Comparison of ENCODE assay signal across 20 mouse cellular contexts in the genomic region with DNA sequence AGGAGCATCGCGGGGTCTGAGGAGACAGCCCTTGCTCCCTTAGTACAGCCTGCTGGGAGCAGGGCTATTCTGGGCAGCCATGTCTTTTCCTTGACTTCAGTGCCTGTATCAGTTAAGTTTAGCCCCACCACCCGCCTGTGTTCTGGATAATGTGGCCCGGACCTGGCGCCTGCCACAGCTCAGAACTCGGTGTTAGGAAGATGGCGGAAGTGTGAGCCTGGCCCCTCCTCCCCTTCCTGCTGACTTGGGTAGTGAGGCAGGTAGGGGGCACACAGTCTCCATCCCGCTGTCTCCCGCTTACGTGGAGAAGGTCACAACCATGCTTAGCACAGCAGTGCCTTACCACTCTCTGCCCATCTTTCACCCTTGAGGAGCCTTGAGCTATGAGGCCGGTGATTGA.
DNase-seq lines count a peak whose midpoint lies in the region; ATAC-seq and TF ChIP-seq lines count a peak whose summit lies in the region.
"Had no signal": no experiment of that assay in that cellular context is flagged by ENCODE, and none has a peak within 500 bp of the region (broad histone marks: within the 10 kb centered on the region; RNA-seq: fewer than 3 reads in every experiment).

No protein-coding gene starts in this region.

- TF ChIP-seq EP300 in ES-Bruce4 (IDR thresholded peaks at IDR 0.05; ENCODE audit: insufficient read depth, low read depth, low read length), result no peak

- DNase-seq in midbrain, embryonic 11.5 days (ENCODE audit: low spot score, missing footprints), result no peak
- DNase-seq in CD4-positive, CD25-positive, alpha-beta regulatory T cell, adult 2 months (ENCODE audit: low read depth, low spot score), result peak; percentile 13
- peak; percentile 56 for DNase-seq in ZHBTc4 (ENCODE audit: low read depth, low spot score)
- DNase-seq in cerebellum, postnatal 36 days, result no peak
- no peak for DNase-seq in cerebellum, adult 18-20 months
- DNase-seq: adrenal gland, adult 2 months; adrenal gland, postnatal 25 days; cerebellum, adult 9-10 months; cerebellum, postnatal 25 days; gastrocnemius, adult 2 months; gastrocnemius, postnatal 25 days had no signal

- H3K4me3 ChIP-seq in midbrain, embryonic 13.5 days (replicated peaks), result no peak overlapping the region
- no peak overlapping the region for H3K4me3 ChIP-seq in midbrain, embryonic 11.5 days (ENCODE audit: low read depth, low read length)
- peak overlapping the region; percentile 10 for H3K4me3 ChIP-seq in ES-Bruce4 (ENCODE audit: low read depth, low read length)
- no peak overlapping the region for H3K4me3 ChIP-seq in kidney, embryonic 16.5 days (ENCODE audit: low read length)
- H3K4me3 ChIP-seq: embryonic facial prominence, embryonic 13.5 days; forebrain, embryonic 13.5 days; gastrocnemius, adult 2 months; heart, embryonic 12.5 days; hindbrain, embryonic 10.5 days; intestine, embryonic 15.5 days had no signal

- TF ChIP-seq CTCF in ES-Bruce4 (IDR thresholded peaks at IDR 0.05; ENCODE audit: low read depth, low read length), result no peak

- no peaks in the 10 kb centered on the region for H3K36me3 ChIP-seq in midbrain, embryonic 13.5 days
- no peaks in the 10 kb centered on the region for H3K36me3 ChIP-seq in midbrain, embryonic 11.5 days (ENCODE audit: control insufficient read depth, insufficient read depth, low read length)
- H3K36me3 ChIP-seq in ES-Bruce4 (ENCODE audit: control insufficient read depth, insufficient read depth, low read length, poor library complexity, severe bottlenecking), result no peaks in the 10 kb centered on the region
- no peaks in the 10 kb centered on the region for H3K36me3 ChIP-seq in kidney, embryonic 16.5 days (ENCODE audit: insufficient read depth, low read length)
- H3K36me3 ChIP-seq: embryonic facial prominence, embryonic 13.5 days; heart, embryonic 12.5 days; hindbrain, embryonic 10.5 days; intestine, embryonic 15.5 days had no signal

- no peak for ATAC-seq in midbrain, embryonic 13.5 days
- ATAC-seq in midbrain, embryonic 11.5 days (ENCODE audit: low FRiP score), result no peak
- no peak for ATAC-seq in kidney, embryonic 16.5 days (ENCODE audit: low FRiP score, low TSS enrichment)
- ATAC-seq: forebrain, embryonic 13.5 days had no signal

- H3K4me1 ChIP-seq in midbrain, embryonic 13.5 days (replicated peaks), result peaks cover 3% of the 10 kb centered on the region; the same call in 1 of the 2 replicates
- H3K4me1 ChIP-seq in midbrain, embryonic 11.5 days (ENCODE audit: control insufficient read depth, insufficient read depth, low read length), result no peaks in the 10 kb centered on the region
- no peaks in the 10 kb centered on the region for H3K4me1 ChIP-seq in ES-Bruce4 (ENCODE audit: control insufficient read depth, insufficient read depth, low read length)
- H3K4me1 ChIP-seq in kidney, embryonic 16.5 days (ENCODE audit: insufficient read depth, low read length), result no peaks in the 10 kb centered on the region
- H3K4me1 ChIP-seq: embryonic facial prominence, embryonic 13.5 days; forebrain, embryonic 13.5 days; heart, embryonic 12.5 days; intestine, embryonic 15.5 days had no signal

- H3K9ac ChIP-seq in midbrain, embryonic 13.5 days (replicated peaks), result peak overlapping the region; percentile 39; the same call in 1 of the 2 replicates
- no peak overlapping the region for H3K9ac ChIP-seq in midbrain, embryonic 11.5 days (ENCODE audit: low read length)
- 0 out of 2 replicates have a peak overlapping the region, but pooled peaks have one; percentile 11 for H3K9ac ChIP-seq in ES-Bruce4 (ENCODE audit: low read depth, poor library complexity, severe bottlenecking)
- no peak overlapping the region for H3K9ac ChIP-seq in kidney, embryonic 16.5 days (replicated peaks; ENCODE audit: low read length)
- H3K9ac ChIP-seq: embryonic facial prominence, embryonic 13.5 days; forebrain, embryonic 13.5 days; heart, embryonic 12.5 days; hindbrain, embryonic 14.5 days; intestine, embryonic 15.5 days had no signal

- no peaks in the 10 kb centered on the region for H3K27me3 ChIP-seq in midbrain, embryonic 13.5 days
- H3K27me3 ChIP-seq in midbrain, embryonic 11.5 days (ENCODE audit: control insufficient read depth, insufficient read depth, low read length), result no peaks in the 10 kb centered on the region
- H3K27me3 ChIP-seq in ES-Bruce4 (ENCODE audit: control insufficient read depth, insufficient read depth, low read length, poor library complexity, severe bottlenecking), result no peaks in the 10 kb centered on the region
- H3K27me3 ChIP-seq in kidney, embryonic 16.5 days (ENCODE audit: insufficient read depth, low read length), result no peaks in the 10 kb centered on the region
- H3K27me3 ChIP-seq: embryonic facial prominence, embryonic 13.5 days; forebrain, embryonic 13.5 days; heart, embryonic 12.5 days; intestine, embryonic 15.5 days had no signal

- H3K9me3 ChIP-seq in midbrain, embryonic 13.5 days, result no peaks in the 10 kb centered on the region
- no peaks in the 10 kb centered on the region for H3K9me3 ChIP-seq in midbrain, embryonic 11.5 days (ENCODE audit: control insufficient read depth, low read length)
- no peaks in the 10 kb centered on the region for H3K9me3 ChIP-seq in ES-Bruce4 (replicated peaks; ENCODE audit: control insufficient read depth, insufficient read depth, low read length, poor library complexity, severe bottlenecking)
- H3K9me3 ChIP-seq in kidney, embryonic 16.5 days (ENCODE audit: low read length), result no peaks in the 10 kb centered on the region
- H3K9me3 ChIP-seq: embryonic facial prominence, embryonic 13.5 days; forebrain, embryonic 13.5 days; heart, embryonic 12.5 days; hindbrain, embryonic 10.5 days; intestine, embryonic 15.5 days had no signal

- H3K27ac ChIP-seq in midbrain, embryonic 13.5 days, result no peak overlapping the region; the same call in 1 of the 2 replicates
- no peak overlapping the region for H3K27ac ChIP-seq in midbrain, embryonic 11.5 days (ENCODE audit: low read depth, low read length)
- H3K27ac ChIP-seq in ES-Bruce4 (ENCODE audit: insufficient read depth, low read length), result no peak overlapping the region
- no peak overlapping the region for H3K27ac ChIP-seq in kidney, embryonic 16.5 days (ENCODE audit: low read length)
- H3K27ac ChIP-seq: embryonic facial prominence, embryonic 13.5 days; forebrain, embryonic 13.5 days; gastrocnemius, adult 2 months; hindbrain, embryonic 10.5 days; hindbrain, embryonic 14.5 days; intestine, embryonic 15.5 days had no signal

- 82% methylated on average over 11 of the region's 11 CpGs for WGBS in midbrain, embryonic 13.5 days
- 84% methylated on average over 11 of the region's 11 CpGs for WGBS in midbrain, embryonic 11.5 days
- 88% methylated on average over 11 of the region's 11 CpGs for WGBS in kidney, embryonic 16.5 days

- TF ChIP-seq POLR2A in ES-Bruce4 (IDR thresholded peaks at IDR 0.05; ENCODE audit: insufficient read depth, low read length), result no peak

- H3K4me2 ChIP-seq in midbrain, embryonic 13.5 days (replicated peaks), result no peak overlapping the region
- H3K4me2 ChIP-seq in midbrain, embryonic 11.5 days, result no peak overlapping the region
- no peak overlapping the region for H3K4me2 ChIP-seq in kidney, embryonic 16.5 days (replicated peaks; ENCODE audit: low read depth, low read length)
- H3K4me2 ChIP-seq: embryonic facial prominence, embryonic 13.5 days; forebrain, embryonic 13.5 days; heart, embryonic 12.5 days; hindbrain, embryonic 14.5 days; intestine, embryonic 15.5 days had no signal

Comparison
In these comparisons a context has a peak if more than half of its experiments do, and no peak if none do; other contexts are left out.
1. H3K9ac ChIP-seq: peak in midbrain, embryonic 13.5 days (single experiment) and ES-Bruce4 (single experiment); none in midbrain, embryonic 11.5 days (single experiment) and kidney, embryonic 16.5 days (single experiment).
2. DNase-seq: peak in CD4-positive, CD25-positive, alpha-beta regulatory T cell, adult 2 months (single experiment) and ZHBTc4 (single experiment); none in midbrain, embryonic 11.5 days (single experiment), cerebellum, postnatal 36 days (0 of 2) and cerebellum, adult 18-20 months (0 of 2).